Mouse (Mus musculus) v-Abl transformed pro-B cells (cell line): ENCODE measurements around the gene Bcl11b.

ENCODE experiments used
- in situ Hi-C, 2 experiments: fragments of 400-800 bp; cut with MboI; formaldehyde crosslinking; loops; one replicate each; pipeline ENCODE4 v1.15.1; 2025; ENCODE audit not compliant: unreplicated experiment in 2 of 2

Bcl11b gene

DNA sequence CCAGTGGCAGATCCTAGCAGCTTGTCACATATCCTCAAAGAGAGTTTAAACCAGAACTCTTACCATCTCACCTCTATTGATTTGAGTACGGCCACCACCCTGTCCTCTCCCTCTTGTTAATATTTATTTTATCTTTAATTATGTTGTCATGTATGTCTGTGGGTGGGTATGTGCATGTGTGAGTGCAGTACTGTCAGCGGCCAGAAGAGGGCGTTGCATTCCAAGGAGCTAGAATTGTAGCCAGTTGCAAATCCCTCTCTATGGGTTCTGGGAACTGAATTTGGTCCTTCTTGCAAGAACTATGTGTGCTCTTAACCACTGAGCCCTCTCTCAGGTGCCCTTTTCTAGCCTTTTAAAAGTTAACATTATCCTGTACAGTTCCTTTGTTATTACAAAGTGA lies 98.1 kb downstream of the Bcl11b start:
- in situ Hi-C loops = no loop called here

DNA sequence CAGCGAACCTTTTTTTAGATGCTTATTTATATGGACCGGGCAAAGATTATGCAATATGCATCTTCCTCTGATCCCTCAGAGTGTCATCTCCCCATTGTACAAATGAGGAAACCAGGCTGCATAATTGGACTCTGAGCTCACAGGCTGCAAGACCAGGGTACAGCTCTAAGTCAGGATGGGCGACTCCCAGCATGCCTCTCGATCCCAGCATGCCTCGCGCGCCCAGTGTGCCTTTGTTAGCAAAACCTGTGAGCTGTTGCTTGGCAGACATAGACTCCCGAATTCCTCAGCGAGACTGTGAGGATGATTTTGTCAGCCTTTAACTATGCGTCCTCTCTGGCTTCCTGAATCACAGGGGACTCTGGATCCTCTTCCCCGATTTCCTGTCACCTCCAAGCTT lies 98.9 kb downstream of the Bcl11b start:
- in situ Hi-C loops = no loop called here

DNA sequence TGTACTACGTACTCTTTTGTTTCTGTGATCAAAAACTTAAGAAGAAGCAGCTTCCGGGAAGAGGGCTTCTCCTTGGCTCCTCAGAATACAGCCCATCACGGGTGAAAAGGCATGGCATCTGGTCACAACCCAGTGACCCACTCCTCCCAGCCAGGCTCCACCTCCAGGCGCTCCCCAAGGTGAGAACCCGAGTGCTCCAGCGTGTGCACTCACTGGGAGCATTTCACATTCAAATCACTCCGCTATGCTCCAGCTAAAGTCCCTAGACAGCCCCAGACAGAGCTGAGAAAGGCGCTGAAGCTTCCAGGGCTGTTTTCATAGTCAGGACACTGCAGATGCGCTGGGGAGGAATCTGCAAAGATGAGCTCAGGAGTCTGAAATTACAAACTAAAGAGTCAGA lies 99.5 kb downstream of the Bcl11b start:
- in situ Hi-C loops = no loop called here

DNA sequence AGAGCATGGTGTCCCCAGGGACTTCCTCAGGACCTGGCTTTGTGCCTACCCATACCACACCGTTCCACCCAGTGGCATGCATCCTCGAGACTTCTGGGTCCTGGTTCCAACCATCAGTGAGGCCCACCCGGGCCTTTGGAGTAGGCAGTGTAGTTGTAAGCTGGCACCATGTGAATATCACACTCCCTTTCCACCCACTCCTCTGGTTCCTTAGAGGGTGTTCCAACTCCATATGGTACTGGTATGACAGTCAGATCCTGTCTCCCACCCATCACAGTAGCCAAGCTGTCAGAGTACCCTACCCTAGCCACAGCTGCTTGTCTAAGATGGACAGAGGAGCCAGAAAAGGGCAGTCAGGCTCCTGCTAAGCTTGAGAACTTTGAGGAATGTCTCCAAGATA lies 112.0 kb downstream of the Bcl11b start:
- in situ Hi-C loops = no loop called here

DNA sequence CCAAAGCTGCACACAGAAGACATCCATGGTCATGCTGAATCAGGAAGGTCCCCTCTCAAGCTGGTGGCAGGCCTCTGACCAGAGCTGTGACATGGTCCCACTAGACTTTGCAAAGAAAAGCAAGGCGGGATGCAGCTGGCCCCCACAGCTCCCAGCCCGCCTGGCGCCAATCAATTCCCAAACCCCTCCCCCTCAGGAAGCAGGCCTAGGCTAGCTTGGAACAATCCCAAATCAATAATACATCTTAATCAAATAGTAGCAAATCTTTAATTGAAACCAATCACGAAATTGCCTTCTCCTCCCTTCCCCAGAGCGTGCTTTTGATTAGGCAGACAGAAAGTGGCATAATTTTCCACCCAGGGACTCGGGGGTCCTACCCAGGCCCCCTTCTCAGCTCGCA lies 113.1 kb downstream of the Bcl11b start:
- in situ Hi-C loops = no loop called here

DNA sequence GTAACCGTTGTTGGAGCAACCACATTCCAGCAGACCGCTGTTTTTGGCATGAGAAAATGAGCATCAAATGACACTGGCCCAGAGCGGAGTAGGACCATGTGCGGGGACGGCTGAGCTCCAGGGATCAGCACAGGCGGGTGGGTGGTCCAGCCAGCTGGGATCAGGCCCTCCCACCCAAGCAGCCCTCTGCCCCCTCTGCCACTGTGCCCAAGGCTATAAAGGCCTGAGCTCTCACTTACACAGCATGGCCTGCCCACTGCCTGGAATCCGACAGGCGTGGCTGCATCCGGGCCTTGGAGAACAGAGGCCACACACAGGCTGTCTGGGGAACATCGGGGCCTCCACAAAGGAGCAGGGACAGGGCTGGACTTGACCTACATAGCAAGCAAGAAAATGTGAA lies 113.6 kb downstream of the Bcl11b start:
- in situ Hi-C loops = no loop called here

DNA sequence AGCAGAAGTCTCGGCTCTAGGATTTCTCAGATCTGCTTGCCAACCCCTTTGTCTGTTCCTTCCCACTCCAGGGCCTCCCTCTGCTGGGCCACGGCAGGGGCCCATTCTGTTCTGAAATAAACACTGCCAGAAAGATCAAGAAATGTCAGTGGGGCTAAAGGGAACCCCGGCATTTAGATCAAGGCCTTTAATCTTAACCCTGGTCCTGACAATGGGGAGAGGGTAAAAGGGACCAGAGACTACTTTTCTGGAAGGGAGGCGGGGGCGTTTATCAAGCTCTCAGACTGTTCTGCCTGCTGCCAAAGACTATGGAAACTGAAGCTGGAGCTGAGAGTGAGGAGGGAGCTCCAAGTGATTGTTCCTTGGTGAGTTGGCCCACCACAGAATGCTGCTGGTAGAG lies 114.8 kb downstream of the Bcl11b start:
- in situ Hi-C loops = no loop called here

DNA sequence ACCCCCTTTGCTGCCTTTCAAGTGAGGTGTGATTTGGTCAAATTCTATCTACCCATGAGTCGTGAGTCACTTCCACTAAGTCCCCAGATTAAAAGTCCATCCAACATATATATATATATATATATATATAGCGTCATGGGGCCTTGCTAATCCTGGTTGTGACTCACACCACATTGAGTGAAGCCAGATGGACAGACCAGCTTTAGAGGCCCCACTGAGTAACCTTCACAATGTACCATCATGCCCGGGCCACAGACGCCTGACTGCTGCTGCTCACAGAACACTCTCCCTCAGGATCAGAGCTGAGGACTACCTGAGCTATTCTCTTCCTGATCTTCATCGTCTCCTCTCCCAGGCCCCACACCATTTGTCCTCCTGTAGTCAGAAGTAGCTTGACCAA lies 115.4 kb downstream of the Bcl11b start:
- in situ Hi-C loops = no loop called here

DNA sequence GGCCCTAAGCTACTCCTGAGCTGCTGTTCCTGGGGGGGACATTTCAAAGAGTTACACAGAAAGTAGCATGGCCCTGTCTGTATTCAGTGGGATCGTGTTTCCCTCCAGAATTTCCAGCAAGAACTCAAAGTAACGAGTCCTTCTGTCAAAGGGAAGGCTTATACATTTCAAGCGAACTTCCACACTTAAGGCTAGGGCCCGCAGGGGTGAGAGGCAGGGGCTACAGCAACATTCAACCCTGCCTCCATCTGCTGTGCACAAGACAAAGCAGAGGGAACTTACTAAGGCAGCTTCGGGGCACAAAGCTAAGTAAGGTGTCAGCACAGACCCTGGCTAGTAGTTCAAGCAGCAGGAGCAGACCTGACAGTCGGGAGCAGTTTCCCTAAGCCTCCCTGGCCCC lies 115.8 kb downstream of the Bcl11b start:
- in situ Hi-C loops = no loop called here

DNA sequence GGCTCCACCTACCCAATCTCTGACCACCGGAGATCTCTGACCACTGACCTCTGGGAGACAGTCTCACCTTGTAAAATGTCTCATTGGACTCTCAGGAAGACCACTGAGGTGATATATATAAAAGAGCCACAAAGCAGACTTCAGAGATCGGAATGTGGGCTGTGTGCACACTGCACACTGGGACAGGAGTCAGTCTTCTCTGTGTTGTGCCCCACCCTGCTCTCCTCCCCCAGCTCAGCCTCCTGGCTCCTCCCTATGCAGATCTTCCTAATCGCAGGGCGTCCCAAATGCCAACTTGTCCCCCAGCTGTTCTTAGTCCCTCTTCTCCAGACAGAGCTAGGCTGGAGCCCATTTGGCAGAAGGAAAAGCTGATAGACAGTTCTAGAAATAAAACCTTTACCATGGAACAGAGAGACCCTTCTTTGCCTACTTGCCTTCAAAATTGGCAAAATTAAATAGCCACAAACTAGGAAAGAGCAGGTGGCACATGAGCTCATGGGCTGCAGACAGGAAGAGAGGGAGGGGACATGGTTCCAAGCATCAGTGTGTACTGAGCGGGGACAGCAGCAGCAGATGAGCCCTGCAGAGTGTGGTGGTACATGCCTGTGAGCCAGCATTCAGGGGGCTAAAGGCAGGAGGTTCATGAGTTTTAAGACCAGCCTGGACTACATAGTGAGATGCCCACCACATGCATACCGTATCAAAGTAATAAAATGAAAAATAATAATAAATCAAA lies 118.9 kb downstream of the Bcl11b start:
- in situ Hi-C loops = no loop called here

DNA sequence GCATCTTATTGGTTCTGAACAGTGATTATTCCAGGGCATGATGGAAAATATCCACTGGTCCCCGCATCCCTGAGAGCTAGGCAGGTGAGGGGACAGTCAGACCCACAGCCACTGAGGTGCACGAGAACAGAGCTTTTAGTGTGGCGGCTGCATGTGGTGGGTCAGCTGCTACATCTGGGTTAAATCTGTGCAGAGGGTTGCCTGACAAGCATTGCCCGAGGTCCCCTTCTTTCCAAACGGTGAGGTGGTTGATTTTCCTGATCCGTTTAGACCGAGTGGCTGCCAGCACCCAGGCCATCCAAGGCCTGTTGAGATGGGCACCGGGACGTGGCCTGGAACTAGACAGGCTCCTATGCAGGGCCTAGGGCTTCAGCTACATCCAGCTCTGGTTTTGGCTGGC lies 121.7 kb downstream of the Bcl11b start:
- in situ Hi-C loops = no loop called here

DNA sequence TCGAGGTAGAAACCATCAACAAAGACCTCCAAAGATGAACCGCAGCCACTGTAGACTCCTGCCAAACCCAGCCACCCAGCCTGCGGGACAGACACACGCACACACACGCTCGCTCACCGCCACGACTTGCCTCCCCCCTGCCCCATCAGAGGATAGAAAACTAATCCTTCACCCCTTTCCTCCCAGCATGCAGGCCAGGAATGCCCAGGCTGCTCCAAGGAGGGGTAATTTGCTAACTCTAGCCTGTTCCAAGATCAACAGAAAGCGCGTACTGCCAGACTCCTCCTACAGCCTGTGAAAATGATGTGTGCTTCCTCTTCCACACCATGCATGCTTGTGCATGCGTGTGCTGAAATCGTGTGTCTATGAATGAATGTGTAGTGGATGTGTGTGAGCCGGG lies 122.7 kb downstream of the Bcl11b start:
- in situ Hi-C loops = no loop called here

DNA sequence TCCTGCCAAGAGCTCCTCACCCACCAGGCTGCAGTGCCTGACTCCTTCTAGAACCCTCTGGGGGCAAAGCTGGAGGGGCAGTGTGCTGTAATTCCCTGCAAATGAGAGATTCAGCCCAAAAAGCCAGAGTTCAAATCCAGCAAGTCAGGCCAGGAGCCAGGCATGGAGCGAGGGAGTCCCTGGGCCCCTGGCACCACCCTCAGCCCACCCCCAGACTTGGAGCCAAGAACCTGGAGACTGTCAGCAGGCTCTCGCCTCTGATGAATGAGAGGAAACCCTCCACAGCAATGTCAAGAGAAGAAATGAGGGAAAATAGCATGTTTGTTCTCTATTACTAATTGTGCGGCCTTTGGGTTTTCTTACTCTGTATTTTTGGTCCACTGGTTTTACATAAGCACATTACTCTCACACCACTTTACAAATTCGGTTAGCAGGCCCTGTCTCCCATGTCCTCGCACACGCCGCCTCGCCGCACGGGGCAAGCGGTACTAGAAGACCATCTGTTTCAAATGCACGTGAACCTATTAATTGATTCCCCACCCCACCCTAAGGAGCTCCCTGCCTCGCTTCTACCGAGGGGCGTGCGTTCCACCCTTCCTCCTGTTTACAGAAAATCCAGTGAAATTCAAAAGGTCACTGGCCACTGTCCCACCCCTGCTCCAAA lies 124.2 kb downstream of the Bcl11b start:
- in situ Hi-C loops = no loop called here

DNA sequence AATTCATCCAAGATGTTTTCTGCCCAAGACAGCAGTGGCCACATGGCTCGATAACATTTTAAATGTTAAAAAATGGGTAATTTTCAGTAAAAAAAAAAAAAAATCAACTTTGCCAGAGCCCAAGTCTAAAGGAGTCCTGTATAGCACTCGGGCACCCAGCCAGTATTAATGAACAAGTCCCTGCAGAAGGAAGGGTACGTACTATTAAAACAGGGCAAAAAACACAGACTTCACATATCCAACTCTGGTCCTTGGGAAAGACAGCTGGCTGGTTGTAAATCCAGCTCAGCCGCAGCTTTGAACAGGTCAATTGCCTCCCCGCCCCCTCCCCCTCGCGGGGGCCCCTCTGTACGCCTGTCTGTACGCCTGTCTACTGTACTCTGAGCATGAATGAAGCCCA lies 127.2 kb downstream of the Bcl11b start:
- in situ Hi-C loops = no loop called here

DNA sequence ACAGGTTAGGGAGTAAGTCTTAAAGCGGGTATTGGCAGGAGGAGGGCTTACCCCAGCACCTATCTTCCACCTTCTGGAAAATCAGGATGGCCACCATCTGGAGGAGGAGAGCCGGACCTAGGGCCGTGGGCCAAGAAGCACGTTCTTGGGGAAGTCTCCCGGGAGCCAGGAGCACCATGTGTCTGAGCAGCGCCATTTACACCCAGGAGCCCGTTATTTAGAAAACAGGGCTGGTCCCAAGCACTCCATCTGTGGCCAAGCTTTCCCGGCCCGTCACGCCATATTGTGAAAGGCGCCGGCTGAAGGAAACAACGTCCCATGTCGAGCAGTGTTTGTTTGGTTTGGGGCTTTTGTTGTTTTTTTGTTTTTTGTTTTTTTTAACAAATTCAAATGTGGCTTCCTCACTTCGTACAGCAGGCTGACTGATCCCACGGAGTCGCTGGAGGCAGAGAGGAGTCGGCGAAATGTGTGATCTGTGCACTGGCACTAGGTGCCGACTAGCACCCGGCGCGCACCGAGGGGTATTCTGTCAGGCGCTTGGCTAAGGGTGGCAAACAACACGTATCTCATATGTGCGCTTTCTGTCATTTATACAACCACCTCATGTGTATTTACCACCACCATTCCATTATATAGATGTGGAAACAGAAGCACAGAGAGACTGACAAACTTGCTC lies 128.8 kb downstream of the Bcl11b start:
- in situ Hi-C loops = no loop called here

DNA sequence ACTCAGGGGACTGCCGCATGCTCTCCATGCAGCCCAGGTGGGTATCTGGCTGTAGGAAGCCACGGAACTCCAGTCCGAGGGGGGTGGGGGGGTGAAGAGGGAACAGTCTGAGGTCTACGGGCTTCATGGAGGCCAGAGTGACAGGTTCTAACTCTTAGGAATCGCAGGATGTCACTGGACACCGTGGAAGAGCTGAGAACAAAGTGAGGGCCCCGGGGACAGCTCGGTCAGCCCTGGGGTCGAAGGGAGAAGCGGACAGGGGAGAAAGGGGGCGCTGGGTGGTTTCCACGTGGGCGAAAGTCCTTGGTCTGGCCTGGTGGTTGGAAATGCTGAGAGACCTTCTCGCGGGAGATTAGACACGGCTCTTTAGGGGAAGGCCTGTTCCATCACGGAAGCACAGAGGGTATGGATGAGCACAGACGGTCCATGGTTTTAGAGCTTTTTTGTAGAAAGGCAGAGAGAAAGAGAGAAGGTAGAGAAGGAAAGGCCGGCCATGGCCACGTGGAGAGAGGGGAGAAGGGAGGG lies 133.8 kb downstream of the Bcl11b start:
- in situ Hi-C loops = no loop called here

DNA sequence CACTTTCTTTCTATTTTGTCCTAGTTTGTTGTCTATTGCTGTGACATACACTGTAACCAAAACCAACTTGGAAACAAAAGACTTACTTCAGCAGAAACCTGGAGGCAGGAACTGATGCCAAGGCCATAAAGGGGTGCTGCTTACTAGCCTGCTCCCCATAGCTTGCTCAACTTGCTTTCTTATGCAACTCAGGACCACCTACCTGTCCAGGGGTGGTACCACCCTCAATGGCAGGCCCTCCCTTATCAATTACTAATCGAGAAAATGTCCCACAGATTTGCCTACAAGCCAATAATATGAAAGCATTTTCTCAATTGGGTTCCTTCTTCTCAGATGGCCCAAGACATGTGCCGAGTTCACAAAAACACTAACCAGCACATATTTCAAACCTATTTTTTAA lies 135.1 kb downstream of the Bcl11b start:
- in situ Hi-C loops = no loop called here
